Mouse (Mus musculus) urinary bladder, postnatal 10 days (tissue): Measurements from ENCODE around the gene Cd22.
"Not testable (repeated sequence)": the region's sequence is repeated elsewhere in the genome, so short reads cannot be mapped to it uniquely, and the experiment has no call there.

Experiments
- DNase-seq: peaks from one replicate; pipeline ENCODE4 v3.0.0; 2022; ENCODE audit warnings: low spot score

The Cd22 gene

DNA sequence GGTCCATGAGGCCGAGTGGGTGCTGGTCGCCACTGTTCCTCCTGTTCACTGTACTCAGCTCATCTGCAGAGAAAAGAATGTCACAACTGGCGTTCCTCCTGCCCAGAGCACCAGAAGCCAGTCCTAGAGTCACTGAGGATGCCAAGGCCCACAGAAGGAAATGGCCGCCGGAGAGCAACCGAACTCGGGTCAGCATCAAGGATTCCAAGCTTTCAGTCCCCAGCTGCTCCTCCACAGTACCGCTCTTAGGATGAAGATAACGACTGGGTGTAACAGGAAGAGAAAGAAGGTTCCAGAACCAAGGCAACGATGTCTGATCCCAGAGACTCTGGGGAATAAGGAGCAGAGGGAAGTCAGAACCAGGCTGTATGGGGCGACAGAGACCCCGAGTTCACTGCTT, 18.7 kb downstream of the Cd22 start, which contains the start of gene Ffar1:
Ffar1 (minus strand) TSS at position 101 of the 400 bp plus-strand sequence.
- DNase-seq: no peak

DNA sequence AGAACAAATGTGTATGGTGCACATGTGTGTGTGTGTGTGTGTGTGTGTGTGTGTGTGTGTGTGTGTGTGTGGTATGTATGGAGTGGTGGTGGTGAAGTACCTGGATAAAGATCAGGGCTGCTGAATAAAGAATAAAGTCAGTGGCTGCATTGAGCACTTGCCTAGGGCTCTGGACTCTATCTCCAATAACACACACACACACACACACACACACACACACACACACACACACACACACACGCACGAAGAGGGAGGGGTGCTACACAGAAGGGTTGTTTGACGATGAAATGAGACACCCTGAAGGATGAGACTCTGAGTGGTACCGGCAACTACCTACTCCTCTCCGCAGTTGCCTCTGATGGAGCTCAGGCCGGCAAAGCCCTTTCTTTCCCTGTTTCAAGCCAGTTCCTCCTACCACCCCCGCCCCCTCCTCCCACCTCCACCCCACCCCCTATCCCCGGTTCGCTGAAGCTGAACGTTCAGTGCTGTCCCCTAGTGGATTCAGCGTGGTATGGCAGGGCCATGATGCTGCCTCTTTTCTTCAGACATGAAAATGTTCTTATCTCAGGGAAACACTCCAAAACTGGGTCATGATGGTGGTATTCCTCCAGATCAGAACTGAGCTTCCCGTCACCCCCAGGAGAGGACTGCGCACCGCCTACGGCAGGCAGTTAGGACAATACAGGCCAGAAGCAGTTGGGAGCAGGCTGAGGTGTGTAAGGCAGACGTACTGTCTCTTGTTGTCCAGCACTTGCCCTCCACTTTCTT, 20.3 kb downstream of the Cd22 start:
- no peak for DNase-seq

DNA sequence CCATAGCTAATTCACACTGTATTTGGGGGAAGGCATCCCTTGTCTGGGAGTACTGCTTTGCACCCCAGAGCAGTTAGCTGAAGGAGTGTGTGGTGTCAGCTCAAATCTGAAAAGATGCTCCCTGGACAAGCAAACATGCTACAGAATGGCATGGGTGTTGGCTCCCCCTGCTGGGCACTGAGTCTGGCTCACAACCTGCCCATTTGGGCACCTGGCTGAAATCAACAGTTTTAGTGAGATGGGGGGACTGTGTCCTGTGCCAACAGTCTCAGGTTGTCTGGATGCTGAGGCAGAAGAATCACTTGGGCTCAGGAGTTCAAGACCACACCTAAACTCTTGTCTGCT, 20.9 kb downstream of the Cd22 start:
- DNase-seq: no peak

DNA sequence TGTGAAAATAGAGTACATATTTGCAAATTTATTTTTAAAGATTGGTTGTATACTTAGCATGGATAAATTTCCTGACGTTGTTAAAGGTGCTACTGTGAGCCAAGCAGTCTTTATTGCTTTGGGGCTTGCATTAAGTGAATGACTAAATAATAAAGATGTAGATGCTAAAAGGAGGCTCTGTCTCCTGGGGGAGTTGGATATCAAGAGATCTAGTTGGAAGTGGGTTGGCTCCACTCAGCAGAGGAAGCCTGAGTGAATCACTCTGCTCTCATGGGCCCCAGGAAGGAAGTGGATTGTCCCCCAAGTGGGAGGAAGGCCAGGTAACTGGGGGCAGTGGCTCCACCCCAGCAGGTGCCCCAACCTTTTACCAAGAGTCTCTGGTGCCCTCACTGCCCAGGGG, 22.4 kb downstream of the Cd22 start:
- DNase-seq: no peak

DNA sequence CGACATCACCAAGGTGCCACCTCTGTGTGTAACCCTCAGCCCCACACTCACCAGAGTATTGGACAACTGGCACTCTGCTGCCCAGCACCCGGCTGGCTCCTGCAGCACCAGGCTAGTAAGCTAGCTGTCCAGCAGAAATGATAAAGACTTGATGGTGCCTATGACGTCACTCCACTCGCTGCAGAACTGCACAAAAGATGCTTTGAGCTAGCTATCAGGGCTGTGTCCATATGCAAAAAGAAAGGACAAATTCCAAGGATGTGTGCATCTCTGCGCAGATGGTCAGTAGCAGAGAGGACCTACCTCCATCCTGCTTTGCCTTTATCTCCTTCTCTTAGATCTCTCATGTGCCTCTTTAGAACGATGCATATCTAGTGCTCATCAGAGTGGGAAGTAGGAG, 24.1 kb downstream of the Cd22 start, which contains the start of gene Ffar3:
Ffar3 (minus strand) TSS at position 101 of the 400 bp plus-strand sequence.
- DNase-seq: no peak

DNA sequence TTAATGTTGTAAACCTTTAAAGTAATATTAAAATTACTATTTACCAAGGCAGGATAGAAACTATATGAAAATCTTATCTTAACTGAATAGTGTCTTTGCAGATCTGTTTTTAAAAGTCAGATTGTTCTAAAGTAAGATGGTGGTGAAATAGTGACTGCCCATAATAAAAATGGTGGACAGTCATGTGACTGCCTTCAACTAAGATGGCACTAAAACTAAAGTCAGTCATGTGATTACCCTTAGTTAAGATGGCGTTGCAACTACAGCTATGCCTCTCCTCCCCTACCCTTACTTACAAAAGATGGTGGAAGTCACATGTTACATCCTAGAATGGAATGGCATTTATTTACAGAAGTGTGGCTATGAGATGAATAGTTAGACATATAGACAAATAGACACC, 28.7 kb downstream of the Cd22 start:
- DNase-seq: no peak

DNA sequence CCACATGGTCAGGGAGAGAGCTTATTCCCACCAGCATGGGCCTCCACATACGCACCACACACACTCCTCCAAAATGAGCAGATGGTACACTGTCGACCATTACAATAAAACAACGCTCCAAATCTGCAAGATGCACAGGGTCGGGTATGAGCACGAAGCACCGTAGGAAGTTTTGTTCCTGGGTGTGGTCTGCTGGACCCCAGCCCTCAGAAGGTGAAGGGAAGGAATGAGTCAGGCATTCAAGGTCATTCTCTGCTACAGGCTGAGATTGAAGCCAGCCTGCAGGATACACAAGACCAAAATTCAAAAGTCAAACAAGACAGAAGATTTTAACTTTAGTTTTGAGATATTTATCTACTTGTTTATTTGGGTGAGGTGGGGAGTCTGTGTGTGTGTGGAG, 32.2 kb downstream of the Cd22 start:
- DNase-seq: no peak

DNA sequence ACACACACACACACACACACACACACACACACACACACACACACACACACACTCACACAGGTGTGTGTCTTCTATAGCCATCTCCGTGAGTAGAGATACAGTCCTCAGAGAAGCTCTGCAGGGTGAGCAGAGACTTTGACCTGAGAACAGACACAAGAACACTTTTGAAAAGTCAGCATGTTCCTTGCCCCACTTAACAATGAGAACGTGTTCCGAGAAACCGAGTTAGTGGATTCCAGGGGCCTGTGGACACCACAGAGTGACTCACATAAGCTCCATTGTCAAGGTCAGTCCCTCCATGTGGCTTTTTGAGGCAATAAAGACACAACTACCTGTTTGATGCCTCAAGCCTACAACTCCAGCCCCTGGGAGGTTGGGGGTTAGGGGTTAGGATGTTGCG, 32.8 kb downstream of the Cd22 start:
- no peak for DNase-seq

DNA sequence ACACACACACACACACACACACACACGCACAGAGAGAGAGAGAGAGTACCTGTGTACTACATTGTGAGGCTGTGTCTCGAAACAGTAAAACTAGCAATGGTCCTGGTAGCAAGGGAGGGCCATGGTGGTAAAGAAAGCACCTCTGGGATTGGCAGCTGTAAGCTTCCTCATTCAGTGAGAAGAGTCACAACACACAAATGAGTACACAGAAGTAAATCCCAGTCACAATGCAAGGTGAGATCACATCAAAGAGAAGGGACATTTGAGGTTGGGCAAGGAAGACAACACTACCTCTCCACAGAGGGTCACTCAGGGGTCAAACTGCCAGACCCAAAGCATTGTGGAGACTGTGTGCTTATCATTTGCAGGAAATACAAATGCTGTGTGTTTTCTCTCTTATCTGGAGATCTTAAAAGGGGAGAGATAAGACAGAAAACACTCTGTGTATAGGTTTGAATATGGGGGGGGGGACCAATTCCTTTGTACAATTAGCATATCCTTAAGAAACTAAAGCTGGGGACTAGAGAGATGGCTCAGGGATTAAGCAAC, 33.6 kb downstream of the Cd22 start:
- no peak for DNase-seq

DNA sequence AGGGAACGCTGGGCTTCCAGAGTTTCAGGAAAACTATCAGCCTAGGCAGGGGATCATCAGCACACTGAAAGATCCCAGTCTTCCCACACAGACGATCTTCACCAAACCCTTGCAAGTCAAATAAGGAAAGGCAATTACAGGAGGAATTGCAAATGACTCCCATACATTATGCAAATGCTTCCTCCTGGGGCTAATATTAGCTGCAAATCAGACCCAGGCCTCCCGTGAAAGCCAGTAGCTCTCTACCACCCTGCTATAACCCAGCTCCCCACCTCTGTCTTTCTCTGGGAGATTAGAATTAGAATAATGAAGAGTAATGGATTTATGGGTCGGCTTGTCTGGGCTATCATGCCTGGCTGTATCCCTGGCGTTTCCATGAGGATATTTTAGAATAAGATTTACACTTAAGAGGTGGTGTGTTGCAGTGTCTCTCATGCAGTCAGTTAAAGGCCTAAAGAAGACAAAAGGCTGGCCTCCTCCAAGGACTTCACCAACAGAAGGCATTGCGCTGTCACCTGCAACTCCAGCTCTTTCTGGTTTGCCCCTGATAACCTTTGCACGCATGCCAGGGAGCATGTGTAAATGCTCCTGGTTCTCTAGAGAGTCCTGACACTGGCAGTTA, 35.4 kb downstream of the Cd22 start:
- DNase-seq: no peak

DNA sequence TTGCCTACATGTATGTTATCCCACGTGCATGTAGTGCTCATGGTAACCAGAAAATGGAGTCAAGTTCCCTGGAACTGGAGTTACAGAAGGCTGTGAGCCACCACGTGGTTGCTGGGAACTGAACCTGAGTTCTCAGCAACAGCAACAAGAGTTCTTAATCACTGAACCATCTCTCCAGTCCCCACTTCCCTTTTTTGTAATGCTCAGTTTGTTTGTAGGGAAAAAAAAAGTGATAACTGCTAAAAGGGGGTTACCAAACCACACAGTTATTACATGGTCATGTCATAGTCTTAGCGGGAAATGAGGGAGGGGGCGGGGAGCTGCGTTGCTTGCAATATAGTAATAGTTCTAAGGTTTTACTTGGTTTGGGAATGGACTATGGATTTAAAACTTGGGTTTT, 38.0 kb downstream of the Cd22 start:
- DNase-seq: no peak

DNA sequence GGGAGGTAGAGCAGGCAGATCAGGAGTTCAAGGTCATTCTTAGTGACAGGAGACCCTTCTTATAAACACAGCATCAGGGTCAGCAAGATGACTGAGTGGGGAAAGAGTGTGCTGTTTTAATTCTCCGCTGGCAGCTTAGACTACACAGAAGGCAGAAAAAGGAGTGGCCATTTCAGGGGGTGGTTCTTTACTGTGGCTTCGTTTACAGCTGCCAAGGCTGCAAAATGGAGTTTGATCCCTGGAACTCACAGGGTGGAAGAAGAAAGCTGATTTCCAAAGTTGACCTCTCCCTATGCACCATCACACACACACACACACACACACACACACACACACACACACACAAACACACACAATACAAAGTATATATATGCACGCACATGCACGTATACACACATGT, 38.8 kb downstream of the Cd22 start:
- no peak for DNase-seq

DNA sequence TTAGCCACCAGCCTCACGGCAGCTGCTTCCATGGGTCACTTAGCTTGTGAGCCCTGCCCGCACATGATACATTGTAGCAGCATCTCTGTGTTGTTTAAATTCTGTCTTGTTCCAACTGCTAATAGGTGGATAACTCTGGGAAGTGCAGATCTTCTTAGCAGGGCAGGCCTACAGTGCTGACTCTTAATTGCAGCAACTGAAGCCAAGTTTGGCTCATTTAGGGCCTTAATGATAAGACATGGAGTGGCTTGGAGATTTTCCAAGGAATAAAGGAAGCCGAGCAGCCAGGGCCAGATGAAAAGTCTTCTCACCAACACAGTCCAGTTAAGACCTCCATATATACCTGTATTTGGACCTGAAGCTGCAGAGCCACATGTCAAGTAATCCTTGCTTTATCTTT, 39.8 kb downstream of the Cd22 start:
- no peak for DNase-seq

DNA sequence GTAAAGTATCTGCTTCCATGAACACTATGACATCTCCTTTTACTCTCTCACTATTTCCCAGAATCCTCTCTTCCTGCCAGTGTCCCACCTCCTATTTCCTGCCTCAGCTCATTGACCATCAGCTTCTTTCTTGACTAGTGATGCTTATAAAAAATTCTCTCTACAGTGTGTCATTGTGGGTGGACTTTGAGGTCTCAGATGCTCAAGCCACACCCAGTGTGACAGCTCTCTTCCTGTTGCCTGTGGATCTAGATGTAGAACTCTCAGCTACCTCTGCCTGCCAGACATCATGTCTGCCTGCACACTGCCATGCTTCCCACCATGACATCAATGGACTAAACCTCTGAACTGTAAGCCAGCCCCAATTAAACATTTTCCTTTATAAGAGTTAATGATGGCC, 42.9 kb downstream of the Cd22 start:
- no peak for DNase-seq

DNA sequence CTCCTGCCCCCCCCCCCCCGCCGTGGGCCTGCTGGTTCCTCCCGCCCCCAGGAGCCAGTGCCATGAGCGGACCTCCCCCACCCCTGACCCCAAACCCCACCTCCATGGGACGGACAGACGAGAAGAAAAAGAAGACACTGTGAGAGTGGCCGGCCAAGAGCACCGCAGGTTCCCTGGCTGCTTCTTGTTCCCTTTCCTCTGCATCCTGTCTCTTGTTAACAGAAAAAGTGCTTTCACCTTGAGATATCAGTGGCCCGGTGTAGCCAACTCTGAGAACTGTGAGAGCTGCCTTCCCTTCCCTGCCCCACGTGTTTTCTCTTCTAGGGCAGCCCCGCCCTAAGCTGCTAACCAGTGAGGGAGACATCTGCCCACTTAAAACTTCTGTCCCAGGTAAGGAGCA, 47.5 kb downstream of the Cd22 start:
- not testable (repeated sequence) for DNase-seq

DNA sequence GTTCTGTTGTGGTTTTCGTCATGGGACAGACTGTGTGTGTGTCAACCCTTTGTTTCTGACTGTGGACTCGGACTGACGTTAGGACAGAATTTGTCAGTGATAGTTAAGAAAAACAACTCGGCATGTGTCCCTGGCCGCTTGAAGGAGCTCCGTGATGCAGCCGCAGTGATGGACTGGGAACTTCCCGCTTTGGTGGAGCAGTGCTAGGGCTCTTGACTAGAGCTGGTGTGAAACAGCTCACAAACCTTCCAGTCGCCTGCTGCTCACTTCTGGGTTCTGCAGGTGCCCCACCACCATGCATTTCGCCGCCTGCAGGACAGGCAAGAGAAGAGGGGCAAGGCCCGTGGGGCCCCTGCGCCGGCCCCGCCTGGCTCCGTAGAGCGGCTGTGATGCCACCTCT, 47.9 kb downstream of the Cd22 start:
- no peak for DNase-seq

DNA sequence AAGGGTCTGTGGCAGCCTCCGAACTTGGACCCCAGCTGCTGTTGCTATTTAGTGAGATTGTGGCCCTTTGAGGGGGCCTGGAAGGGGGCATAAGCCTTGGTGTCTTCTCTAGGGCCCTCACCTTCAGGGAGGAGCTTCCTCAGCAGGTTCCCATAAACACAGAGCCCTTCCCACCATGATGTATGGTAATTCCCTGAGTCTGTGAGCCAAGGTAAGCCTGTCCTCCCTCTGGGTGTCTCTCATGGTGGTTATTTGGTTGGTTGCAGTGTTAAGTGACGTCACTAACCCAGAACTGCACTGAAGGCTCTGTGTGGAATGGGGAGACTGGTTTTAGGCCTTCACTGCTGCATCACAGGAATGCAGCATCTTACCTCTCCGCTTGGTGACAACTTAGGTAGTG, 50.7 kb downstream of the Cd22 start:
- DNase-seq: no peak

DNA sequence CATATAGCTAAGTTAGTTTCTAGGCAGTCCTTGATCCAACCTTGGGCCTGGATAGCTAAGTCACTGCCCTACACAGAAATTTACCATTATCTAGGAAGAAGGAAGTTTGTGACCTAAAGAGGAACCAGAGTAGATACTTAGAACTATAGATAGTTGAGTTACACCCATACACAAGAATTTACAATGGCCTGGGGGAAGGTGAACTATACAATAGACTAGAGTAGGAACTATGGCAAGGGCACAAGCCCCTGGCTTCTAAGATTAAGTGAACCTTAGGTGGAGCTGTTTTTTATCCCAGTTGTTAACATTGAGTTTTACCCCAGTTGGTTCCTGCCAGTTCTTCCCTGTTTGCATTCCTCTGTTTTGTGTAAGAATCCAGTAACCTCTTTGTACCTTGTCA, 51.3 kb downstream of the Cd22 start:
- DNase-seq: not testable (repeated sequence)

DNA sequence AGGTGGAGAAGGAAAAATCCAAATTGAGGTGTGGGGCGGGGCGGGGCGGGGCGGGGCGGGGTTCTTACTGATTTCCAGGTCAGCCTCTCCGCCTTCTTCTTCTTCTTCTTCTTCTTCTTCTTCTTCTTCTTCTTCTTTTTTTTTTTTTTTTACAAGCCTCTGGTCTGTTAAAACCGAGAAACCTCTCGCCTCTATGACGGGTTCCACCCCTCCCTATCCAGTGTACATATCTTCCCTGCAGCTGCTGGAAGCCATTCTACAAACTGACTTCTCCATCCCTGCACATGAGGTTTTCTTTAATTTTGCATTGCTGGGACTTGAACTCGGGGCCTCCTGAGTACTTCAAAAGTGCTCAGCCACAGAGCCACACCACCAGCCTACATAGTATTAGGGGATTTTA, 53.5 kb downstream of the Cd22 start:
- no peak for DNase-seq

DNA sequence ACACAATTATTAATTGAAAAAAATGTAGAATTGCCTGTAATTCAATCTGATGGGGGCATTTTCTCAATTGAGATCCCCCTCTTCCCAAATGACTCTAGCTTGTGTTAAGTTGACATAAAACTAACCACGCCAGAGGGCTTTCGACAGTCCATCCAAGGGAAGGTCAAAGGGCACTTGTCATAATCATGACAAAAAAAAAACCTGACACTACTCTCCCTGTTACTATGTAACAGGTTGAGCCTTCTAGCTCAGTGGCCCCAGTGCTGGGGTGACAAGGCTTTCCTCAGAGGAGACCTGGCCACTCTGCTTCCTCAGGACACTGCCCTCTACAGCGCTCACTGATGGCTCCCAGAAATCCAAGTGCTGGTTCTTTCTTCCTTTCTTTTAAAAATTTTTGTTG, 55.8 kb downstream of the Cd22 start:
- DNase-seq: no peak

DNA sequence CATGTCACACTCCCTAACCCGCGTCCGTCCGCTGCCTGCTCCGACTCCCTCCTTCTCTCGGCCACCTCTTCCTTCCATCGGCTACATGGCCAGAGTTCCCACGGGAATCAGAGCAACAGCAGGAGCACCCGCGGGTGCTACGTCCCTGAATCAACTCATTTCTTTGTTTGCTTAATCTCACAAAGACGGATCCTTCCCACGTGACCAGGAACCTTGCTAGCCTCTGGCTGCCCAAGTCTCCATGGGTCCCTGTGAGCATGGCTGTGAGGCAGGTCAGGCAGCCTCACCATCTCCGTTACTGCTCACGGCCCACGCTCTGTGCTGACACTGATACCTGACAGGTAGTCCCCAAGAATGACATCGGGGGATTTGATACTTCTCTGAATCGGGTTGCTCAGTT, 56.5 kb downstream of the Cd22 start, which contains the start of gene Ffar2:
Ffar2 (minus strand) TSS at position 101 of the 400 bp plus-strand sequence.
- DNase-seq: no peak

DNA sequence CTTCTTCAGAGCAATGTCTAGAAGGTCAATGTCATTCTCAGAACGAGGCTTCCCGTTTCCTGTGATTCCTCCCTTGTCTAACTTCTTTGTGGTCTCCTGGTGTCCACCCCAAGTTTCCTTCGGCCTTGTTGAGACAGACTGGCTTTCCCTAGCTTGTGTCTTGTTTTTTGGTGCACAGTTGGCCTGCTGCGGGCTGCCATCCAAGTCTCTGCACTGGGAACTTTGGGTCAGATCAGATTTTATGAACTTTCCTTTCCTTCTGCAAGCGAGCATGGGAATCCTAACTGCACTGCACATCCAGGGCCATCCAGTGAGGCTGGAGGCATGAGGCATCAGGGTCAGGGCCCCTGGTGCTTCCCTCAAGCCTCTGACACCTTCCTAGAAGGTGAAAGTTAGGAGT, 58.6 kb downstream of the Cd22 start:
- DNase-seq: no peak

DNA sequence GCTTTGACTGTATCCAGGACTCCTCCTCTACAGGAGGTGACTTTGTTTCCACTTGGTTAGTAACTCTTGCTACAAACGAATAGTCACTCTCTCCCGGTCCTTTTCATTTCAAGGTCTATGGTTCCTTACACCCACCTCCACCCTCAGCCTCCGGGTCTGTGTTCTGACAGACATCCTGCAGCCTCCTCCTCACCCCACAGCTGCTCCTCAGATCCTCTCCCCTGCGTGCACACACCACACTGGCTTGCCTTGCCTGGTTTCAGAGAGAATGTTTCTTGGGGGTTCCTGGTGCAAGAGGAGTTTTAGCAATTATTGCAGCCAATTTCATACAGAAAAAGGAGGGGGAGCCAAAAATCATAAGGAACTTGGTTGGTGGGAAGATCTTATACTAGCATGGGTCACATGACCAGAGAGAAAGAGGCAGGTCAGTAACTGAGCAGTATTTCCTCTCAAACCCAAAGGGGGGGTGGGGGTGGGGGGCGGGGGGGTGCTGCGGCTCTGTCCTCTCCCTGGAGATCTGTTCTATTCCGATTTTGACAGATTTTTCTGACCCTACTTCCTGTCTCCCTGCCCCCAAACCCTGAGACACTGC, 59.2 kb downstream of the Cd22 start:
- DNase-seq: no peak
